Mouse (Mus musculus) hindbrain, embryonic 10.5 days (tissue): ENCODE data around the gene Dlg2. TPM values are rescaled to one million over a fixed set of nuclear protein-coding genes. Genes with fewer than 3 reads are reported as not detected.

Experiments
- DNase-seq: peaks from one replicate; pipeline ENCODE4 v3.0.0-alpha.2; 2017; ENCODE audit warnings: low spot score
- H3K27ac ChIP-seq: fragments of 300-500 bp; sonication (generic); 2 replicates; pipeline ENCODE4 v1.5.1; 2016; ENCODE audit warnings: mild to moderate bottlenecking, moderate library complexity
- H3K27me3 ChIP-seq: fragments of 300-500 bp; sonication (generic); 2 replicates; pipeline ENCODE4 v1.6.1; 2016; ENCODE audit warnings: mild to moderate bottlenecking; ENCODE audit not compliant: poor library complexity, insufficient read depth, severe bottlenecking
- H3K36me3 ChIP-seq: fragments of 300-500 bp; sonication (generic); 2 replicates; pipeline ENCODE4 v1.6.1; 2016; ENCODE audit warnings: mild to moderate bottlenecking, moderate library complexity
- H3K4me1 ChIP-seq: fragments of 300-500 bp; sonication (generic); replicated peaks from 2 replicates; pipeline ENCODE4 v1.6.1; 2016; ENCODE audit warnings: mild to moderate bottlenecking
- H3K4me3 ChIP-seq: fragments of 300-500 bp; sonication (generic); 2 replicates; pipeline ENCODE4 v1.5.1; 2016; ENCODE audit warnings: mild to moderate bottlenecking, moderate library complexity
- H3K9me3 ChIP-seq: fragments of 300-500 bp; sonication (generic); 2 replicates; pipeline ENCODE4 v1.6.1; 2016; ENCODE audit warnings: mild to moderate bottlenecking, moderate library complexity
- WGBS: fragments of 180-500 bp; shearing (Covaris S2); methylation state at CpG from one replicate; pipeline ENCODE4 v1.1.7; 2016; 5-methylcytosine and 5-hydroxymethylcytosine counted together
- polyA plus RNA-seq: library from polyadenylated mRNA; unstranded; fragments of >200 nt; fragmentation: Nextera tagmentation; extraction: Ambion mirVana; gene quantifications from 2 replicates; pipeline ENCODE4 v1.2.1, GENCODE M21; 2016

Dlg2 gene
- polyA plus RNA-seq, 1 experiment from 2014 or later, result 2.2 TPM

DNA sequence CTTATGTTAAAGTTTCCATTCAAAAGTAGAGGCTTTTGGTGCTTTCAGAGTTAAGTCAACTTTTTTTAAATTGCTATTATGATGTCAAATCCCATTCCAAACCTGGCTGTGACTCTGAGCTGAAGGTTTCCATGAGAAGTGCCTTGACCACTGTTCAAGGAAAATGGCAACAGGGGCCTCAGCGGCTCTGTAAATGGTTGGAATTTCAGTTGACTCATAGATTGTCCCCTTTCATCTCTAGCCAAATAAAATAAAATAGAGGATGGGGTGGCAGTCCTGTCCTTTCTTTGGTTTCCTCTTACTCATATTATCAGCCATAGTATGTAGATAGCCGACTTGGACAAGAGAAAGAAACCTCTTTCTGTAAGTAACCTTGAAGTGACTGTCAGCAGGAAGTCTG lies 1401.3 kb downstream of the Dlg2 start:
- no peak overlapping the region for H3K4me3 ChIP-seq
- no peak for DNase-seq
- whole genome bisulfite sequencing, result 86% methylated on average over 2 of the region's 2 CpGs
- H3K4me1 ChIP-seq, result no peaks in the 10 kb centered on the region
- no peak overlapping the region for H3K27ac ChIP-seq
- H3K9me3 ChIP-seq, result no peaks in the 10 kb centered on the region
- H3K36me3 ChIP-seq, result no peaks in the 10 kb centered on the region
- H3K27me3 ChIP-seq, result no peaks in the 10 kb centered on the region

- no peak for DNase-seq
- Histone ChIP-seq H3K27me3 (no peaks in the 10 kb centered on the region), H3K27ac (no peak overlapping the region), H3K36me3 (no peaks in the 10 kb centered on the region), H3K4me1 (no peaks in the 10 kb centered on the region), H3K9me3 (no peaks in the 10 kb centered on the region), H3K4me3 (no peak overlapping the region)
- WGBS, result 90% methylated on average over 10 of the region's 10 CpGs
Observed at GRCm38 (mm10) chr7:91886336-91886735, 1409.9 kb downstream of the Dlg2 start.

GRCm38 (mm10) chr7:91893991-91894390 lies 1417.5 kb downstream of the Dlg2 start:
- Histone ChIP-seq H3K27me3 (no peaks in the 10 kb centered on the region), H3K36me3 (no peaks in the 10 kb centered on the region), H3K4me1 (no peaks in the 10 kb centered on the region), H3K9me3 (no peaks in the 10 kb centered on the region), H3K27ac (no peak overlapping the region), H3K4me3 (no peak overlapping the region)
- DNase-seq, result no peak
- WGBS, result 88% methylated on average over 8 of the region's 8 CpGs

DNA sequence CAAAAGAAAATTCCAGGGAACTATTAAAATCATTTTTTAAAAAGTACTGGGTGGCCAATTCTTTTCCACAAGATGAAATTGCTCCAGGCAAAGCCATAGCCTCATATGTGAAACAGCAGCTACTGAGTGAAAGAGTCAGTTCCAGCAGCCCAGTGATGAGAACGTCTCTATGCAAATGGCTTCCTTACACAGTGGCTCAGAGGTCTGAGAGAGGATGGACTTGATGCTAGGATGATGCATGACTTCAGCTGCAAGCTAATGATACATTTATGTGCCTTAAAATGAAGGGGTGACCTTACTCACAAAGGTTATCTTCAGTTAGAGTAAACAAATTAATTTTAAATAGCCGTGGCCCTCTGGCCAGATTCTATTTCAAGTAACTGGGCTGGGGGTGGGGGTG lies 1420.5 kb downstream of the Dlg2 start:
- H3K27ac ChIP-seq, result no peak overlapping the region
- 48% methylated on average over 2 of the region's 2 CpGs for WGBS
- H3K4me3 ChIP-seq, result no peak overlapping the region
- H3K4me1 ChIP-seq, result no peaks in the 10 kb centered on the region
- H3K36me3 ChIP-seq, result no peaks in the 10 kb centered on the region
- H3K27me3 ChIP-seq, result no peaks in the 10 kb centered on the region
- no peaks in the 10 kb centered on the region for H3K9me3 ChIP-seq
- DNase-seq, result no peak

DNA sequence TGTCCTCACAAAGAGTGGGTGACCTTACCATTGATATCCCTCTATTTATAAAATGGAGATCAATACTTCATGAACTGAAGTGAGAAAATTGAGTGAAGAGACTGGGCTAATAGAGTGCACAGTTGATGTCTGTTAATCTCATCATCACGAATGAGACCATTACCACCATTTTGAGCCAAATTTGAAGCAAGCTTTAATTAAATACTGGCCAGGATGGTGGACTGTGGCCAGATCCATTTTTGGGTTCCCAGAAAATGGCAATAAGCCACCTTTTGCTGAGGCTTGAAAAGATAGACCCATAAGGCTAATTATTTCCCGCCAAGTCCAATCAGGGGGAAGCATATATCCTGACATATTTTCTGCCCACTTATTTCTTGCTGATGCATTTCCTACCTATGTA lies 1421.0 kb downstream of the Dlg2 start:
- Histone ChIP-seq H3K36me3 (no peaks in the 10 kb centered on the region), H3K9me3 (no peaks in the 10 kb centered on the region), H3K4me3 (no peak overlapping the region), H3K4me1 (no peaks in the 10 kb centered on the region), H3K27ac (no peak overlapping the region), H3K27me3 (no peaks in the 10 kb centered on the region)
- DNase-seq, result no peak
- 86% methylated on average over 2 of the region's 2 CpGs for WGBS

- no peaks in the 10 kb centered on the region for H3K9me3 ChIP-seq
- no peaks in the 10 kb centered on the region for H3K36me3 ChIP-seq
- no peaks in the 10 kb centered on the region for H3K27me3 ChIP-seq
- H3K4me1 ChIP-seq, result no peaks in the 10 kb centered on the region
- no peak for DNase-seq
- 85% methylated on average over 2 of the region's 2 CpGs for WGBS
- H3K4me3 ChIP-seq, result no peak overlapping the region
- no peak overlapping the region for H3K27ac ChIP-seq
Observed at GRCm38 (mm10) chr7:91902503-91902902, 1426.0 kb downstream of the Dlg2 start.

DNA sequence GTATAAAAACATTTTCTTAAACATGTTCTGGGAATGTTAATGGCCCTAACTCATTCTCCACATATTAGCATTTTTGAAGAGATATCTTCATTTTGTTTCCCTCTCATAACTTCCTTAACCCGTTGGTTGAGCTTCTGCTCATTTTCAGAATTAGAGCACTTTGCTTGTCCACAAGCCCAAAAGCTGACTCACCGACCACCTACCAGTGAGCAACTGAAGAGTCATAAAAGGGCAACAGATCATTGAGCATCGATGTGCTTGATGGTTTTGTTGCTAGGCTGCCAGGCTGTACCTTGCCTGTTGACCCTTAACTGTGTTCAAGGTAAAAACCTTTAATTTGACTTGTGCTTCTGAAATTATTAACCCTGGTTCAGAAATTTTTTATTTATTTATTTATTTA lies 1440.3 kb downstream of the Dlg2 start:
- 87% methylated on average over 3 of the region's 3 CpGs for WGBS
- no peak overlapping the region for H3K27ac ChIP-seq

GRCm38 (mm10) chr7:91919099-91919498 lies 1442.6 kb downstream of the Dlg2 start:
- H3K4me1 ChIP-seq, result no peaks in the 10 kb centered on the region
- H3K36me3 ChIP-seq, result no peaks in the 10 kb centered on the region
- DNase-seq, result no peak
- 76% methylated on average over 3 of the region's 3 CpGs for WGBS
- no peak overlapping the region for H3K4me3 ChIP-seq
- H3K27ac ChIP-seq, result no peak overlapping the region
- no peaks in the 10 kb centered on the region for H3K9me3 ChIP-seq
- H3K27me3 ChIP-seq, result no peaks in the 10 kb centered on the region

More for the DNA sequence above, 1440.3 kb downstream of the Dlg2 start:
- Histone ChIP-seq H3K27me3 (no peaks in the 10 kb centered on the region), H3K9me3 (no peaks in the 10 kb centered on the region), H3K4me3 (no peak overlapping the region), H3K36me3 (no peaks in the 10 kb centered on the region), H3K4me1 (no peaks in the 10 kb centered on the region)
- no peak for DNase-seq

- Histone ChIP-seq H3K27ac (no peak overlapping the region), H3K4me1 (no peaks in the 10 kb centered on the region), H3K4me3 (no peak overlapping the region), H3K36me3 (no peaks in the 10 kb centered on the region), H3K27me3 (no peaks in the 10 kb centered on the region), H3K9me3 (no peaks in the 10 kb centered on the region)
- WGBS, result 79% methylated on average over 3 of the region's 3 CpGs
- DNase-seq, result no peak
Observed at GRCm38 (mm10) chr7:91919738-91920137, 1443.3 kb downstream of the Dlg2 start.

DNA sequence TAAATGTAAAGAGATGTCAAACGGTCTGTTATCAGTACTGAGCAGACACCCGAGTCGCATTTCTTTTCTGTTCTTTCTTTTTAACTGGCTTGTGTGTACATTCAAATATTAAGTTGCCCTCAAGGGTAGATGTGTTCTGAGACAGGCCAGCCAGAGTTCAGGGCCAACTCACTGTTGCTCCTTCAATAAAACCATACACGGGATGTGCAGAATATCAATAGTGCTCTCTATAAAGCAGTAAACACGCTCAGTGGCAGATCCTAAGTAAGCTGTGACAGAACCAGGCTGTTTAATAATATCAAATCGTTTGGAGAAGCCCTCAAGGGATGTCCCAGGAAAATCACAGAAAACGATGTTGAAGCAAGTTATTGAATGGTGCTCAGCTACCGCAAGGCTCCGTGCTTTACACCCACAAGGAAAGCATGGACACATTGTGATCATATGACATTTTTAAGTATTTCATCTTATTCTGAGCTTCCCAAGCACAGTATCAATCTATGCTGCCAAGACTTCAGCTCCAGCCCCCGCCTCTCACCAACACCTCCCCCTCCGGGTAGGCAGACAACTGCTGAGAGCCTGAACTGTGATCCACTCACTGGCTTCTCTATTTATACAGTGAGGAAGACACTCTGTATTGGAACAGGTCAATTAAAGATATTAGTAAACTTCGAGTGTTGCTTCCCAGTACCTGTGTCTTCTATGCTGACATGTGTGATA lies 1458.6 kb downstream of the Dlg2 start:
- no peak overlapping the region for H3K4me3 ChIP-seq
- no peak for DNase-seq

GRCm38 (mm10) chr7:91936193-91936592 lies 1459.7 kb downstream of the Dlg2 start:
- Histone ChIP-seq H3K36me3 (no peaks in the 10 kb centered on the region), H3K4me3 (no peak overlapping the region), H3K4me1 (no peaks in the 10 kb centered on the region; the same call in 1 of the 2 replicates), H3K9me3 (no peaks in the 10 kb centered on the region), H3K27me3 (no peaks in the 10 kb centered on the region), H3K27ac (no peak overlapping the region)
- WGBS, result 53% methylated on average over 2 of the region's 2 CpGs
- no peak for DNase-seq

More for the DNA sequence above, 1458.6 kb downstream of the Dlg2 start:
- Histone ChIP-seq H3K27me3 (no peaks in the 10 kb centered on the region), H3K4me1 (no peaks in the 10 kb centered on the region; the same call in 1 of the 2 replicates), H3K9me3 (no peaks in the 10 kb centered on the region), H3K36me3 (no peaks in the 10 kb centered on the region), H3K27ac (no peak overlapping the region)
- WGBS, result 75% methylated on average over 12 of the region's 12 CpGs

DNA sequence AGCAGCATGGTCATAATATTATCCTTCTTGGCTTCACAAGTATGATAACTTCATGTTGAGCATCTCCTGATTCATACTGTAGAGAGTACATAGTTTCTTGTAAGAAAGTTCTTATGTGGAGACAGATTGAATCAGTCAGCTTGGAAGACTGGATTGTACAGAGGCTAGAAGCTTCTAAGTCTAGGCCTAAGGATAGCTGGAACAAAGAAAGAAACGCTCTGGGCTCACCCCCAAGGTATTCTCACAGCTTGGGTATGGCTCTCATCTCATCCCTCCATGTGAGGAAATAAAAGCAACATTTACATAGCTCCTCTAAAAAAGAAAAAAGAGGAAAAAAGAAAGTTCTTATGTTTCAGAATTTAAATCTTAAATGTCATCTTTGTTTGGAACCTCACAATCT lies 1466.8 kb downstream of the Dlg2 start:
- Histone ChIP-seq H3K4me3 (no peak overlapping the region), H3K36me3 (no peaks in the 10 kb centered on the region), H3K27me3 (no peaks in the 10 kb centered on the region), H3K4me1 (no peaks in the 10 kb centered on the region), H3K9me3 (no peaks in the 10 kb centered on the region), H3K27ac (no peak overlapping the region)
- no peak for DNase-seq
- WGBS, result 87% methylated on average over 1 of the region's 1 CpGs

DNA sequence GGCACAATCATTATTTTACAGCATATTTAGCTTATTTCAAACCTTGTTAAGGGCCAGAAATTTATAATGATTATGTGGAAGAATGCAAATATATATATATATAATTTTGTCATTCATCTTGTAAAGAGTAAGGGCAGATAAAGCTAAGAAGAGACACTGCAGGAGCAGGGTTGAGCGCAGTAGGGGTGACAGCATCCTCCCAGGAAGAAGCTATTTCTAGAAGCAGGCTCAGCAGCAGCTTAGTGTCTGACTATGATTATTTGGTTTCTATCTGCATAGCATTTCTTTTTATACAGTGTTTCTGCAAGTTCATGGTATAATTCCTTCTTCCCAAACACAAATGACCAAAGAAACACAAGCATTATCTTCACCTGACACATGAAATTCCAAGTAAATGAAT lies 1479.1 kb downstream of the Dlg2 start:
- no peaks in the 10 kb centered on the region for H3K27me3 ChIP-seq
- no peaks in the 10 kb centered on the region for H3K4me1 ChIP-seq
- H3K4me3 ChIP-seq, result no peak overlapping the region
- WGBS, result 94% methylated on average over 1 of the region's 1 CpGs
- no peaks in the 10 kb centered on the region for H3K9me3 ChIP-seq
- no peak for DNase-seq
- no peak overlapping the region for H3K27ac ChIP-seq
- H3K36me3 ChIP-seq, result no peaks in the 10 kb centered on the region

GRCm38 (mm10) chr7:91962956-91963355 lies 1486.5 kb downstream of the Dlg2 start:
- no peaks in the 10 kb centered on the region for H3K36me3 ChIP-seq
- no peak overlapping the region for H3K27ac ChIP-seq
- no peaks in the 10 kb centered on the region for H3K9me3 ChIP-seq
- WGBS, result 82% methylated on average over 2 of the region's 2 CpGs
- H3K4me1 ChIP-seq, result no peaks in the 10 kb centered on the region
- no peaks in the 10 kb centered on the region for H3K27me3 ChIP-seq
- no peak overlapping the region for H3K4me3 ChIP-seq
- no peak for DNase-seq
